Mouse (Mus musculus) heart, embryonic 14.5 days (tissue): ENCODE measurements around the gene Fam126a. TPM values are rescaled to one million over a fixed set of nuclear protein-coding genes. Genes with fewer than 3 reads are reported as not detected.
A peak's percentile ranks its signal among the peaks of the same experiment; 100 is the strongest.

Experiments
- ATAC-seq: fragments of 200-750 bp; cut with Nextera tagmentation; 2 replicates; pipeline ENCODE4 v1.8.0; 2017; ENCODE audit warnings: low read depth, moderate TSS enrichment; ENCODE audit not compliant: insufficient number of reproducible peaks, insufficient read depth, low FRiP score
- H3K27ac ChIP-seq, 2 experiments: fragments of 200-500 bp in 1 of 2; fragments of 300-500 bp in 1 of 2; sonication (generic) in 1 of 2; replicated peaks in 1 of 2; 2 replicates each; pipeline ENCODE4 v1.5.1; 2012 to 2014; ENCODE audit warnings: low read depth in 2 of 2, low read length in 2 of 2, control low read depth in 1 of 2, mild to moderate bottlenecking in 1 of 2, mixed read lengths in 1 of 2; ENCODE audit not compliant: control insufficient read depth in 1 of 2, insufficient read depth in 1 of 2
- H3K27me3 ChIP-seq: fragments of 300-500 bp; sonication (generic); 2 replicates; pipeline ENCODE4 v1.6.1; 2014; ENCODE audit warnings: mild to moderate bottlenecking, low read length, control low read depth; ENCODE audit not compliant: control insufficient read depth, insufficient read depth
- H3K36me3 ChIP-seq: fragments of 300-500 bp; sonication (generic); 2 replicates; pipeline ENCODE4 v1.6.1; 2014; ENCODE audit warnings: mild to moderate bottlenecking, control low read depth, low read length, mixed read lengths; ENCODE audit not compliant: control insufficient read depth, insufficient read depth
- H3K4me1 ChIP-seq, 2 experiments: fragments of 200-500 bp in 1 of 2; fragments of 300-500 bp in 1 of 2; sonication (generic) in 1 of 2; 2 replicates each; pipeline ENCODE4 v1.6.1; 2012 to 2014; ENCODE audit warnings: low read length in 2 of 2, control low read depth in 1 of 2, mixed read lengths in 1 of 2; ENCODE audit not compliant: control insufficient read depth in 2 of 2, insufficient read depth in 2 of 2
- H3K4me2 ChIP-seq: fragments of 300-500 bp; sonication (generic); 2 replicates; pipeline ENCODE4 v1.6.1; 2014; ENCODE audit warnings: mild to moderate bottlenecking, low read length
- H3K4me3 ChIP-seq, 2 experiments: fragments of 200-500 bp in 1 of 2; fragments of 300-500 bp in 1 of 2; sonication (generic) in 1 of 2; 2 replicates each; pipeline ENCODE4 v1.5.1; 2012 to 2014; ENCODE audit warnings: low read length in 2 of 2, mild to moderate bottlenecking in 2 of 2, control low read depth in 1 of 2, low read depth in 1 of 2, moderate library complexity in 1 of 2; ENCODE audit not compliant: control insufficient read depth in 1 of 2, insufficient read depth in 1 of 2
- H3K9ac ChIP-seq: fragments of 300-500 bp; sonication (generic); 2 replicates; pipeline ENCODE4 v1.6.1; 2014; ENCODE audit warnings: mild to moderate bottlenecking, low read length
- H3K9me3 ChIP-seq: fragments of 300-500 bp; sonication (generic); 2 replicates; pipeline ENCODE4 v1.6.1; 2016; ENCODE audit warnings: low read length, control low read depth; ENCODE audit not compliant: control insufficient read depth
- WGBS: fragments of 180-500 bp; shearing (Covaris S2); extraction: QIAGEN DNeasy Blood & Tissue Kit; methylation state at CpG from one replicate; pipeline ENCODE4 v1.1.7; 2014; 5-methylcytosine and 5-hydroxymethylcytosine counted together
- polyA plus RNA-seq: library from polyadenylated mRNA; unstranded; fragments of >200 nt; fragmentation: Nextera tagmentation; extraction: Ambion mirVana; gene quantifications from 2 replicates; pipeline ENCODE4 v1.2.1, GENCODE M21; 2014

Gene Fam126a
- polyA plus RNA-seq, 1 experiment from 2014 or later, result 45.4 TPM

DNA sequence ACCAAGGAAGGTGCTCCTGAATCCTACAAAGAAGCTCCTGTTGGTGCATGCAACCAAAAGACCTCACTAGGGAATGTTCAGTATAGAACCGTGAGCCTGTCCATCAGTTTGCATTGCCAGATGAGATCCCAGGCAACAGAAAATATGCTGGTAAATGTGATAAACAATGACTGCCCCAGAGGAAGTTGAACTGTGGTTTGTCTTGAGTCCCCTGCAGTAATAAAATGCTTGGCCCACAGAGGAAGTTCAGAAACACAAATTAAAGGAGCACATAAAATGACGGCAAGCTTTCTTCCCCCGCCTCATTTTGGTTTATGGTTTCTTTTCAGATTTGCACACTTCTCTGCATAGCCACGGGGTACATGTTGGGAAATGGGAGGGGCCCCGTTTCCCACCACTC lies 8.3 kb upstream of the Fam126a start:
- Histone ChIP-seq H3K4me3 (no peak overlapping the region), H3K27me3 (no peaks in the 10 kb centered on the region), H3K4me1 (0 out of 4 replicates have a peak, but pooled peaks cover 0 to 3% of the 10 kb centered on the region in 2 experiments), H3K9me3 (no peaks in the 10 kb centered on the region), H3K9ac (no peak overlapping the region), H3K4me2 (no peak overlapping the region), H3K36me3 (no peaks in the 10 kb centered on the region), H3K27ac (no peak overlapping the region)
- ATAC-seq, result no peak
- WGBS, result 75% methylated on average over 5 of the region's 5 CpGs

DNA sequence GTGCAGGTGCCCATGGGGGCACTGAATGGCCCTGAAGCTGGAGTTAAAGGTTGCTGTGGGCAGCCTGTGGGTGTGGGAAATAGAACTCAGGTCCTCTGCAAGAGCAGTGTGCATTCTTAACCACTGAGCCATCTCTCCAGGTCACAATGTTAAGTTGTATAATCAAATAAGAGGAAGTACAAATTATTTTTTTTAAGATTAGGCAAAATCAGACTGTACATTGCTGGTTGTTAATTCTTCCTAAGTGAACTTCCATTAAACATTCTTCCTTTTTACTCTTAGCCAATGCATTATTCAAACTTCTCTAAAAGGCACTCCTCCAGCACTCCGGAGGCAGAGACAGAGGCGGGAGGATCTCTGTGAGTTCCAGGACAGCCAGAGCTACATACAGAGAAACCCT lies 7.7 kb upstream of the Fam126a start:
- Histone ChIP-seq H3K9ac (no peak overlapping the region), H3K4me3 (no peak overlapping the region), H3K9me3 (no peaks in the 10 kb centered on the region), H3K4me2 (no peak overlapping the region), H3K27ac (no peak overlapping the region), H3K4me1 (0 out of 4 replicates have a peak, but pooled peaks cover 0 to 3% of the 10 kb centered on the region in 2 experiments), H3K36me3 (no peaks in the 10 kb centered on the region), H3K27me3 (no peaks in the 10 kb centered on the region)
- ATAC-seq, result no peak
- WGBS, result 82% methylated on average over 2 of the region's 2 CpGs

DNA sequence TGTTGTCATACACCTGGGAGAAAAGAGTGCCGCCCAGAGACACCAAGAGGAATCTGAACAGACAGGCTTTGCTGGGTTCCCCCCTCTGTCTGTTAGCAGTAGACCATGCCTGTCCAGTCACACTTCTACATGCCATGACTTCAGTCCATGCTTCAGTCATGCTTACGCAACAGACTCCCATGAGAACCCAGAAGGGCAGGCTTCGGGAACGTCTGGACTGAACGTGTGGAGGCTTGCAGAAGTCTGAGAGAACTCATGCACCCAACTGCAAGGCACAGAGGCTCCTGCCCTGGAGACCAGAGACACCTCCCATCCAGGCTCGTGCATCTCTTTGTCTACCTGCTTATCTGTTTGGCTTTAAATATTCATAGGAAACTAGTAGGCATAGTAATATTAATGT lies 6.2 kb upstream of the Fam126a start:
- Histone ChIP-seq H3K4me2 (no peak overlapping the region), H3K27me3 (no peaks in the 10 kb centered on the region), H3K36me3 (no peaks in the 10 kb centered on the region), H3K4me3 (no peak overlapping the region), H3K4me1 (0 out of 4 replicates have a peak, but pooled peaks cover 0 to 3% of the 10 kb centered on the region in 2 experiments), H3K27ac (no peak overlapping the region), H3K9me3 (no peaks in the 10 kb centered on the region), H3K9ac (no peak overlapping the region)
- no peak for ATAC-seq
- WGBS, result 76% methylated on average over 6 of the region's 6 CpGs

DNA sequence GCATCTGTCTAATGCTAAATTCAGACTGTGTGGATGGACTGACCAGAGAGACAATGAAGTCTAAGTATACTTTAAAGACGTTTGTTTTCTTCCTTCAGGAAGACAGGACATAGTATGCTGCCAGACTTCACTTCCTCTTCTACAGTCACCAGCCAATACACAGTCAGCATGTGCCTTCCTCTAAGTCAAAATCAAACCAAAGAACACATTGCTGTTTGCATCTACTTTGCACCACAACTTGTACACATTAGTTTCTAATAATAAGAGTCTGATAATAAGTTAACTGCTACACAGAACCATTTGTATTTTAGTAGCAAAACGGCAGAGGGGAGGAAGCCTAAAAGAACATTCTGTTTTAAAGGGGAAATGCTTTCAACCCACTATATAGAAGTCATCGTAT lies 4.5 kb upstream of the Fam126a start:
- no peaks in the 10 kb centered on the region for H3K36me3 ChIP-seq
- H3K9me3 ChIP-seq, result no peaks in the 10 kb centered on the region
- 0 out of 4 replicates have a peak overlapping the region, but pooled peaks of 1 of the 2 experiments have one; percentile 3 for H3K27ac ChIP-seq
- H3K4me3 ChIP-seq, result no peak overlapping the region
- no peaks in the 10 kb centered on the region for H3K27me3 ChIP-seq
- 44% methylated on average over 3 of the region's 3 CpGs for WGBS
- H3K4me1 ChIP-seq, result 0 out of 4 replicates have a peak, but pooled peaks cover 0 to 3% of the 10 kb centered on the region in 2 experiments
- no peak overlapping the region for H3K9ac ChIP-seq
- ATAC-seq, result no peak
- H3K4me2 ChIP-seq, result no peak overlapping the region

DNA sequence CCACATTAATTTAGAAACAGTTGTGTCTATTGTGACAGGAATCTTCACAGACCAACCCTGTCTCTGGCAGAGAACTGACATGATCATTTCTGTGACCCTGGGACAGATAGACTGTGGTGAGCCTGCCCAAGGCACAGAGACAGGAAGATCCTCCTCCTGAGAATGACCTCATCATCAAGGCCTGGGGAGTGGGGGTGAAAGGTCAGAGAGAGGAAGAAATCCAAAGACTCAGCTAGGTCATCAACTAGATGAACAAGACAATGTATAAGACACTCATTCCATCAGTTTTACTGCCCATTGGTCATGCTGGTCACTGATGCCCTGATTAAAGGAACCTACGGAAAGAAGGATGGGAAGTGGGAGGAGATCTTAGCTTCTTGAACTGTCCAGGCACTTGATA lies 3.6 kb upstream of the Fam126a start:
- Histone ChIP-seq H3K27ac (0 out of 4 replicates have a peak overlapping the region, but pooled peaks of 1 of the 2 experiments have one; percentile 11), H3K4me1 (peaks cover 0 to 6% of the 10 kb centered on the region in 2 experiments; a peak in 2 of 4 replicates), H3K9ac (no peak overlapping the region), H3K4me3 (no peak overlapping the region), H3K27me3 (no peaks in the 10 kb centered on the region), H3K9me3 (no peaks in the 10 kb centered on the region), H3K36me3 (no peaks in the 10 kb centered on the region), H3K4me2 (no peak overlapping the region)
- ATAC-seq, result no peak
- 77% methylated on average over 1 of the region's 1 CpGs for WGBS

DNA sequence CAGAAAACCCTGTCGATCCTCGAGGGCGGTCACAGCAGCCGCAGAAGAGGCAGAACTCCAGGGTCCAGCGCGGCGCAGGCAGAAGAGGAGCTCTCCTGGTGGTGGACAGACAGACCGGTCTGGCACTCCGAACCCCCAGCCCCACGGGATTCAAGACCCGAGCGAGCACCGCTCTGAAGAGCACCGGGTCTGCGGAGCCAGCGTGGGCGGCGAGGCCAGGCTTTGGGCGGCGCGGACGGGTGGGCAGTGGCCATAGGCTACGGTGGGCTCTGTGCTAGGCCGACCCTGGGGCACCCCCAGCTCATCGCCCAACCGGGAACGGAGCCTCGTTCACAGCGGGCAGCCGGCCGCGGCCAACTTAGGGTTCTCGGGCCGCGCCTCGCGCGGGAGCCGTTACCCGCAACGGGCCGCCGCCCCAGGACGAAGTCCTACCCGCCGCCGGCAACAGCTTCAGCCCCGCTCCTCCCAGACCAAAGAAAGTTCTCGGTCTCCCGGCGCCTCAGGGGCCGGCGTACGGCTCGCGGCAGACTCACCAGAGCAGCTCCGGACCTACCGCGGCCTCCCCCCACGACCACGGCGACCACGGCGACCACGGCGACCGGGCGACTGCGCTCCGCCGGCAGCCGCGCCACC lies 428 bp downstream of the Fam126a start:
- under 1% methylated on average over 66 of the region's 73 CpGs for WGBS
- H3K9ac ChIP-seq, result peak overlapping the region; percentile 98
- H3K36me3 ChIP-seq, result no peaks in the 10 kb centered on the region
- H3K4me3 ChIP-seq, result peak overlapping the region; percentile 63 to 93
- peaks cover 0 to 21% of the 10 kb centered on the region in 2 experiments; a peak in 2 of 4 replicates for H3K4me1 ChIP-seq
- peak overlapping the region; percentile 82 to 87 for H3K27ac ChIP-seq
- peak; percentile 55 for ATAC-seq
- H3K27me3 ChIP-seq, result no peaks in the 10 kb centered on the region
- peak overlapping the region; percentile 80 for H3K4me2 ChIP-seq
- no peaks in the 10 kb centered on the region for H3K9me3 ChIP-seq

DNA sequence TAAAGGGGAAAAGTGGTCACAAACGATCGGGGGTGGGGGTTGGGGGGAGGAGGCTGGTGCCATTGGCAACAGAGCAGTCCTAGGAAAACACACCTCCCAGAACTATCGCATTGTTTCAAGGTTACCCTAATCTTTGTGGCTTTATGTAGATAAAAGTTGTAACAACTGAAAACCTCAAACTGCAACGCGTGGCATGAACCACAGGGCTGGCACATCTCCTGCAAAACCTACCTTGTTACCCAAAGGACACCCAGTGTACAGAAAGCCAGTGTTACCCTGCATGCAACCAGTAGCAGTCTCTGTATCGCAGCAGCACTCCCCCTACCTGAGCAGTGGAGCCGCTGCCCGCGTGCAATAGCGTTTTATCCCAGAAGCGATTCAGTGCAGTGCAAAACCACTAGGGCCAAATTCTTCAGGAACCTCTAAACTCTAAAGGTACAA lies 1.1 kb downstream of the Fam126a start:
- WGBS, result 1% methylated on average over 11 of the region's 11 CpGs

More for the DNA sequence above, 1.1 kb downstream of the Fam126a start:
- peak overlapping the region; percentile 63 to 93 for H3K4me3 ChIP-seq
- 0 out of 2 replicates have a peak, but pooled peaks have one; percentile 11 for ATAC-seq
- H3K36me3 ChIP-seq, result no peaks in the 10 kb centered on the region
- peaks cover 2 to 18% of the 10 kb centered on the region in 2 experiments; a peak in 2 of 4 replicates for H3K4me1 ChIP-seq
- H3K9me3 ChIP-seq, result no peaks in the 10 kb centered on the region
- no peaks in the 10 kb centered on the region for H3K27me3 ChIP-seq
- peak overlapping the region; percentile 80 for H3K4me2 ChIP-seq
- peak overlapping the region; percentile 98 for H3K9ac ChIP-seq
- H3K27ac ChIP-seq, result peak overlapping the region; percentile 82 to 87
